Mouse (Mus musculus): Measurements from ENCODE around the gene Arhgap18.
A peak's percentile ranks its signal among the peaks of the same experiment; 100 is the strongest.

Arhgap18 gene

GRCm38 (mm10) chr10:26752929-26753567 lies at the start of gene Arhgap18:
TSS of gene Arhgap18 (plus strand) at chr10:26753421.
- DNase-seq (ENCODE audit: inconsistent ontology term): peak; percentile 37

GRCm38 (mm10) chr10:26710458-26711011 lies 42.7 kb upstream of the Arhgap18 start:
- no peak for DNase-seq (ENCODE audit: inconsistent ontology term)

- DNase-seq (ENCODE audit: inconsistent ontology term): peak; percentile 31
These were observed 42.2 kb upstream of the Arhgap18 start for GRCm38 (mm10) chr10:26711068-26711467.

- DNase-seq (ENCODE audit: inconsistent ontology term): no peak
These were observed 39.2 kb upstream of the Arhgap18 start for GRCm38 (mm10) chr10:26713986-26714385.

- no peak for DNase-seq (ENCODE audit: inconsistent ontology term)
These were observed 28.5 kb upstream of the Arhgap18 start for GRCm38 (mm10) chr10:26724704-26725103.

- no peak for DNase-seq (ENCODE audit: inconsistent ontology term)
These were observed 28.0 kb upstream of the Arhgap18 start for GRCm38 (mm10) chr10:26725255-26725654.

- no peak for DNase-seq (ENCODE audit: inconsistent ontology term)
These were observed 2.4 kb upstream of the Arhgap18 start for GRCm38 (mm10) chr10:26750827-26751226.

GRCm38 (mm10) chr10:26752064-26752928 lies 925 bp upstream of the Arhgap18 start:
- DNase-seq (ENCODE audit: inconsistent ontology term): peak; percentile 42

GRCm38 (mm10) chr10:26754006-26754405 lies 785 bp downstream of the Arhgap18 start:
- no peak for DNase-seq (ENCODE audit: inconsistent ontology term)

- DNase-seq (ENCODE audit: inconsistent ontology term): no peak
These were observed 4.0 kb downstream of the Arhgap18 start for GRCm38 (mm10) chr10:26757231-26757630.

GRCm38 (mm10) chr10:26759469-26759868 lies 6.2 kb downstream of the Arhgap18 start:
- no peak for DNase-seq (ENCODE audit: inconsistent ontology term)

- DNase-seq (ENCODE audit: inconsistent ontology term): no peak
These were observed 7.9 kb downstream of the Arhgap18 start for GRCm38 (mm10) chr10:26761103-26761502.

GRCm38 (mm10) chr10:26761991-26762903 lies 9.0 kb downstream of the Arhgap18 start:
- no peak for DNase-seq (ENCODE audit: inconsistent ontology term)

GRCm38 (mm10) chr10:26767196-26767595 lies 14.0 kb downstream of the Arhgap18 start:
- DNase-seq (ENCODE audit: inconsistent ontology term): peak; percentile 70

GRCm38 (mm10) chr10:26768943-26769342 lies 15.7 kb downstream of the Arhgap18 start:
- no peak for DNase-seq (ENCODE audit: inconsistent ontology term)

- DNase-seq (ENCODE audit: inconsistent ontology term): no peak
These were observed 16.8 kb downstream of the Arhgap18 start for GRCm38 (mm10) chr10:26770035-26770434.

- peak; percentile 97 for DNase-seq (ENCODE audit: inconsistent ontology term)
These were observed 18.9 kb downstream of the Arhgap18 start for GRCm38 (mm10) chr10:26771938-26772623.

- peak; percentile 96 for DNase-seq (ENCODE audit: inconsistent ontology term)
These were observed 19.7 kb downstream of the Arhgap18 start for GRCm38 (mm10) chr10:26772624-26773540.

- peak; percentile 30 for DNase-seq (ENCODE audit: inconsistent ontology term)
These were observed 20.3 kb downstream of the Arhgap18 start for GRCm38 (mm10) chr10:26773541-26773940.

GRCm38 (mm10) chr10:26774266-26774665 lies 21.0 kb downstream of the Arhgap18 start:
- no peak for DNase-seq (ENCODE audit: inconsistent ontology term)
